Mouse (Mus musculus) hindlimb bud, embryonic 11.5 days (tissue): ENCODE results near the gene Olfr53.
"Not testable (repeated sequence)": the region's sequence is repeated elsewhere in the genome, so short reads cannot be mapped to it uniquely, and the experiment has no call there.

ENCODE experiments used
- DNase-seq: peaks from one replicate; pipeline ENCODE4 v3.0.0-alpha.2; 2012; ENCODE audit warnings: low read depth, low spot score; ENCODE audit errors: extremely low spot score

The Olfr53 gene

DNA sequence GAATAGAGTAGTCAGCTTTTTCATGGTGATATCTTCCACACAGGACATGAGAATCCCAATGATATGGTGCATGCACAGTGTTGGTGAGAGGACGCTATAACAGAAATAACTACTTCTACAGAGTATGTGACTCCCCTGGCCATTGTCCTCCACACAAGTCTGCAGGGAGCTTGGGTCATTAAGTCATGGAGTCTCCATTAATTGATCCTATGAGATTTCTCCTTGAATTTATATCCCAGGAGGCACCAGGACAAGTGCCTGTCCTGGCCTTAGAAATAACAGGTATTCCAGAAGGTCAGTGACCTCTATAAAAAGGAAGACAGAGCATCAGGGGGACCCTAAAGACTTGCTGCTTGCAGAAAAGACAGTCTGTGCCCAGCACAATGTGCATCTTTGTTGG lies at the start of gene Olfr53:
Gene Olfr53, plus strand, starts transcription at position 301 of the 400 bp plus-strand sequence.
- no peak for DNase-seq

DNA sequence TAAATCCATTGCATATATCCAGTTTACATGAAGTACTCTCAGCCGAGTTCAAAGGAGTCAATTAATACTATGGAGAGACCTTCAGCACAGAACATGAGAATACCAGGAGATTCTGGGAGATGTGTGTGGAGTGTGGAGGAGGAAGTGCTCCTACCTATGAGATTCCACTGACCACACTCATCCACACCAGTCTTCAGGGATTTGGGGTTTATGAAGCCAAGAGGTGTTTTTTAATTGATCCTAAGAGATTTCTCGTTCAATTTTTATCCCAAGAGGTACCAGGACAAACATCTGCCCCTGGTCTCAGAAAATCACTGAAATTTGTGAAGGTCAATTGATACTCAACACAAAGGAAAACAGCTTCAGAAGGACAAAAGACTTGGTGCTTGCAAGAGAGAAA lies 45.3 kb upstream of the Olfr53 start, which contains the start of gene Olfr46:
Gene Olfr46, plus strand, starts transcription at position 301 of the 400 bp plus-strand sequence.
- not testable (repeated sequence) for DNase-seq

DNA sequence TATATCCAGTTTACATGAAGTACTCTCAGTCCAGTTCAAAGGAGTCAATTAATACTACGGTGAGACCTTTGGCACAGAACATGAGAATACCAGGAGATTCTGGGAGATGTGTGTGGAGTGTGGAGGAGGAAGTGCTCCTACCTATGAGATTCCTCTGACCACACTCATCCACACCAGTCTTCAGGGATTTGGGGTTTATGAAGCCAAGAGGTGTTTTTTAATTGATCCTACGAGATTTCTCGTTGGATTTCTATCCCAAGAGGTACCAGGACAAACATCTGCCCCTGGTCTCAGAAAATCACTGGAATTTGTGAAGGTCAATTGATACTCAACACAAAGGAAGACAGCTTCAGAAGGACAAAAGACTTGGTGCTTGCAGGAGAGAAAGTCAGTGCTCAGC lies 17.6 kb upstream of the Olfr53 start, which contains the start of gene Olfr61:
Gene Olfr61, plus strand, starts transcription at position 301 of the 400 bp plus-strand sequence.
- not testable (repeated sequence) for DNase-seq

DNA sequence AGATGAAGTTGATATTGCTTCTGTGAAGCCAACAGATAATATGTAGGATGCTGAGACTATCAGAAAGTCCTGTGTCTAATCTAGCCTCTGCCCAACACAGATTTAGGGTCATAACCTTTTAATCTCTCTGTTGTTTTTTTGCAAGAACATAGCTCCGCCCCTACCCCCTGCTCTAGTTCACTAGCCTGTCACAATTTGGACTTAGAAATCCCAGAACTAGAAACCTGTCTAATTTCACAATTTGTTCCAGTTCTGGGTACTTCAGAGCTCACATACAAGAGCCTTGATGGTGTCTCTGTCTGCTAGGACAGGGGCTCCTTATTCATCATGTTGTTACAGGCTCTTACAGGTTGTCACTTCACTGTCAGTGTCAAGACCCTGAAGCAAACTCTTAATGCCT lies 15.7 kb upstream of the Olfr53 start:
- no peak for DNase-seq

DNA sequence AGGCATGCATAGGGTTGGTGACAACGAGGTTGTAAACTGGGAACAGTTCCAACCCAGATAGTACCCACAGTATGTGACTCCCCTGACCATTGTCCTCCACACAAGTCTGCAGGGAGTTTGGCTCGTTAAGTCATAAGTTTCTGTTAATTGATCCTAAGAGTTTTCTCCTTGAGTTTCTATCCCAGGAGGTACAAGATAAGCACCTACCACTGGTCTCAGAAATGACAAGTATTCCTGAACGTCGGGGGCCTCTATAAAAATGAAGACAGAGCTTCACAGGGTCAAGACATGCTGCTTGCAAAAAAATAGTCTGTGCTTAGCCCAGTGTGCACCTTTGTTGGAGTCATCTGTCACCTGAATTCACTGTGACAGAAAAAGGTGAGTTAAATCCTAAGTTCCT lies 13.4 kb downstream of the Olfr53 start, which contains the start of gene Olfr539:
Gene Olfr539, plus strand, starts transcription at position 301 of the 400 bp plus-strand sequence.
- no peak for DNase-seq

DNA sequence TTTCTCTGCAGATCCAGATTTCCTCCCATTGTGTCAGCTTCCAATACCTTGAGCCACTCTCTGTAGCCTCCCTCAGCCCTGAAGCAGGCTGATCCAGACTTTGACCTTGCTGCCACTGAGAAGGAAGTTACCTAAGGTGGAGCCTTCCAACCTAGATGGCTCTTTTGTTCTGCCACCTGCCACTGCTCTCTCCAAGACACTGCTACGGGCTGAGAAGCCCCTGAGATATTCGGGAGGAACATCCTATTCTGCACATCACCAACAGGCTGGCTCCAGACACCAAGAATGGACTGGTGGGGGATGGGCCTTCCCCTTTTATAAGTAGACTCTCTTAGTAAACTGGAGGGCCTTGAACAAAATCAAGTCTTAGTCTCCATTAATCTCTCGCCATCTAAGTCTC lies 24.4 kb downstream of the Olfr53 start:
- not testable (repeated sequence) for DNase-seq

DNA sequence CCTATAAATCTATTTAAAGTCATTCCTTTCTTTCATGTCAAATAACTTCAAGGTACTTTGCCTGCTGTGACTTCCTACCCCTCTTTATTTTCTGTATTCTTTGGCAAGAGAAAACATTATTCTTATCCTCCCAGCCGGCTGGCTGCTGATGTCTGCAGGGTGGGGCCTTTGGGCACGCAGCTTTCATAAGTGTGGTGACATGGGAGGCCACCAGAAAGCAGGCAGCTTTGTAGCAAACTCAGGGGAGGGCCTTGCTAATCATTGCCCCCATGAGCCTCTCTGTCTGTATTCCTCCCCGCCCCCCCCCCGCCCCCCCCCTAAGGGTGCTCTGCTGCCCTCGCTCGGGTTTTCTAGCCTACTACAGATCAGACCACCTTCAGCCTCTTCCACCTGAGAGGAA lies 29.6 kb downstream of the Olfr53 start:
- no peak for DNase-seq

DNA sequence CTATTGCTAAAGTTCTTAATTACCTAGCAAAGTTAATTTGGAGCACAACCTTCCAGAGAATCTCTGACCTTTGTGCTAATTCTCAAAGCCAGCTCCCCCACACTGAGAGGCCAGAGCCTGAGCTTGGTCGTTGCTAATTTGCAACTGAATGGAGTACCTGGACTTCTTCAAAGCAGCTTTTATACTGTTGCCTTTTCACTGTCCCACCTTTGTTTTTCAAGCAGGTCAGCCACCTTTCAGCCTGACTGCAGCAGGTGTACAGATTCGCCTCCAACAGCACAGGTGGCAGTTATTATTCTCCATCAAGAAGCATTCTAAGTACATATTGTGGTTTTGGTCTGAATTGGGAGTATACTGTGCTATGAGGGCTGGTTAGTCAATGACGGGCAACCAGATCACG lies 33.3 kb downstream of the Olfr53 start:
- DNase-seq, result not testable (repeated sequence)

DNA sequence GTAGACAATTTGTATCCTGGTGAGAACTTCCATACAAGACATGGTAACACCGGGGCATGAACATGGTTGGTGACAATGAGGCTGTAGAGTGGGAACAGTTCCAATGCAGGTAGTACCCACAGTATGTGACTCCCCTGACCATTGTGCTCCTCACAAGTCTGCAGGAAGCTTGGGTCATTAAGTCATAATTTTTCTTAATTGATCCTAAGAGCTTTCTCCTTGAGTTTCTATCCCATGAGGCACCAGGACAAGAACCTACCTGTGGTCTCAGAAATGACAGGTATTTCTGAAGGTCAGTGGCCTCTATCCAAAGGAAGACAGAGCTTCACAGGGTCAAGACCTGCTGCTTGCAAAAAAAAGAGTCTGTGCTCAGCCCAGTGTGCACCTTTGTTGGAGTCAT lies 35.4 kb downstream of the Olfr53 start, which contains the start of gene Olfr45:
Gene Olfr45, plus strand, starts transcription at position 301 of the 400 bp plus-strand sequence.
- DNase-seq, result no peak

DNA sequence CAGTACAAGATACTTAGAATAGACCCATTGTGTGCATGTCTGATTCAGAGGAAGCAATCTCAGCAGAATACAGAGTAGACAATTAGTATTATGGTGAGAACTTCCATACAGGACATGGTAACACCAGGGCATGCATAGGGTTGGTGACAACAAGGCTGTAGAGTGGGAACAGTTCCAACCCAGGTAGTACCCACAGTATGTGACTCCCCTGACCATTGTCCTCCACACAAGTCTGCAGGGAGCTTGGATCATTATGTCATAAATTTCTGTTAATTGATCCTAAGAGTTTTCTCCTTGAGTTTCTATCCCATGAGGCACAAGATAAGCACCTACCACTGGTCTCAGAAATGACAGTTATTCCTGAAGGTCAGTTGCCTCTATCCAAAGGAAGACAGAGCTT lies 50.7 kb downstream of the Olfr53 start, which contains the start of gene Olfr541:
Gene Olfr541, plus strand, starts transcription at position 301 of the 400 bp plus-strand sequence.
- no peak for DNase-seq
